Mouse (Mus musculus) neutrophil, adult 5-6 weeks (primary cell): ENCODE measurements around the gene DXBay18. TPM values are rescaled to one million over a fixed set of nuclear protein-coding genes. Genes with fewer than 3 reads are reported as not detected.
"Not testable (repeated sequence)": the region's sequence is repeated elsewhere in the genome, so short reads cannot be mapped to it uniquely, and the experiment has no call there.

Source experiments
- ATAC-seq: fragments of 151-379, 151-347 bp; 2 replicates; pipeline ENCODE4 v1.8.0; 2017; ENCODE audit warnings: mild to moderate bottlenecking, moderate TSS enrichment; ENCODE audit not compliant: insufficient number of reproducible peaks, poor library complexity, low FRiP score, severe bottlenecking; ENCODE audit errors: extremely low read depth
- total RNA-seq: library from RNA; stranded (forward); fragments of 200-1000 nt; gene quantifications from 2 replicates; pipeline ENCODE4 v1.2.3, GENCODE M21; 2017

DXBay18 gene
- total RNA-seq = not detected in 2 replicates

GRCm38 (mm10) chrX:73149350-73149749 is at the start of gene DXBay18:
Gene DXBay18 (minus strand): TSS chrX:73149450.
- ATAC-seq = not testable (repeated sequence)

GRCm38 (mm10) chrX:73191934-73192333 is 42.7 kb upstream of the DXBay18 start, which contains the start of gene Xlr3b:
Gene Xlr3b (plus strand): TSS chrX:73192207.
- ATAC-seq = not testable (repeated sequence)

- not testable (repeated sequence) for ATAC-seq
Observed at GRCm38 (mm10) chrX:73176889-73177288, 27.6 kb upstream of the DXBay18 start, which contains the start of gene Spin2d. Gene Spin2d (minus strand): TSS chrX:73176989.

- not testable (repeated sequence) for ATAC-seq
Observed at GRCm38 (mm10) chrX:73148496-73148895, 754 bp downstream of the DXBay18 start, which contains the start of gene Xlr5b. Gene Xlr5b (plus strand): TSS chrX:73148796.

GRCm38 (mm10) chrX:73143218-73143618 is 6.0 kb downstream of the DXBay18 start:
- not testable (repeated sequence) for ATAC-seq

GRCm38 (mm10) chrX:73122859-73123829 is 26.1 kb downstream of the DXBay18 start:
- ATAC-seq = not testable (repeated sequence)

- not testable (repeated sequence) for ATAC-seq
Observed at GRCm38 (mm10) chrX:73116747-73117146, 32.5 kb downstream of the DXBay18 start, which contains the start of gene Gm14685. Gene Gm14685 (plus strand): TSS chrX:73117047.

GRCm38 (mm10) chrX:73096941-73097508 is 52.2 kb downstream of the DXBay18 start, which contains the start of gene Xlr3a:
Gene Xlr3a (minus strand): TSS chrX:73097095.
- ATAC-seq = not testable (repeated sequence)

Other genes with a start within 250 kb of the DXBay18 start
- gene Cetn2, start 231.0 kb downstream of the DXBay18 start, total RNA-seq = 43.0 and 52.5 TPM in 2 replicates
- gene Nsdhl, start 230.9 kb downstream of the DXBay18 start, total RNA-seq = 6.9 and 7.9 TPM in 2 replicates
- 0.70 and 1.2 TPM in 2 replicates for gene Zfp185, start 162.1 kb downstream of the DXBay18 start, total RNA-seq
- not detected in 2 replicates for gene Pnma5, start 112.3 kb downstream of the DXBay18 start, total RNA-seq
- not detected in 2 replicates for gene Pnma3, start 84.7 kb downstream of the DXBay18 start, total RNA-seq
- gene Xlr4a, start 67.0 kb downstream of the DXBay18 start, total RNA-seq = 14.2 and 15.1 TPM in 2 replicates
- gene Xlr3a, start 52.4 kb downstream of the DXBay18 start, total RNA-seq = 1.2 and 2.1 TPM in 2 replicates
- gene Gm14685, start 32.4 kb downstream of the DXBay18 start, total RNA-seq = not detected in 2 replicates
- gene Xlr5b, start 654 bp downstream of the DXBay18 start, total RNA-seq = not detected in 2 replicates
- not detected in 2 replicates for gene Spin2d, start 27.5 kb upstream of the DXBay18 start, total RNA-seq
- gene Xlr3b, start 42.8 kb upstream of the DXBay18 start, total RNA-seq = 10.7 and 12.6 TPM in 2 replicates
- gene Xlr4b, start 64.9 kb upstream of the DXBay18 start, total RNA-seq = 58.9 and 71.6 TPM in 2 replicates
- 5.0 and 5.4 TPM in 2 replicates for gene F8a, start 78.8 kb upstream of the DXBay18 start, total RNA-seq
- gene Xlr4c, start 93.7 kb upstream of the DXBay18 start, total RNA-seq = 11.1 and 24.4 TPM in 2 replicates
- gene Xlr3c, start 115.9 kb upstream of the DXBay18 start, total RNA-seq = not detected in 2 replicates
- not detected in 2 replicates for gene Xlr5a, start 143.5 kb upstream of the DXBay18 start, total RNA-seq
- gene Xlr5c, start 143.5 kb upstream of the DXBay18 start, total RNA-seq = not detected in 2 replicates
- not detected in 2 replicates for gene Gm45015, start 187.4 kb upstream of the DXBay18 start, total RNA-seq
- 12.5 and 17.9 TPM in 2 replicates for gene Zfp275, start 193.2 kb upstream of the DXBay18 start, total RNA-seq
- gene Gm18336, start 249.3 kb upstream of the DXBay18 start, total RNA-seq = not detected in 2 replicates